Mouse (Mus musculus) limb, embryonic 11.5 days (tissue): ENCODE measurements around the gene Abcb10. TPM values are rescaled to one million over a fixed set of nuclear protein-coding genes. Genes with fewer than 3 reads are reported as not detected.

Experiments
- ATAC-seq: fragments of 200-750 bp; cut with Nextera tagmentation; 2 replicates; pipeline ENCODE4 v1.8.0; 2017; ENCODE audit warnings: low read depth; ENCODE audit not compliant: insufficient number of reproducible peaks, low FRiP score, low TSS enrichment
- DNase-seq: peaks from one replicate; pipeline ENCODE4 v3.0.0-alpha.2; 2015; ENCODE audit warnings: low spot score
- H3K27ac ChIP-seq: fragments of 300-500 bp; sonication (generic); replicated peaks from 2 replicates; pipeline ENCODE4 v1.5.1; 2014; ENCODE audit warnings: low read depth, mild to moderate bottlenecking, low read length
- H3K27me3 ChIP-seq: fragments of 300-500 bp; sonication (generic); 2 replicates; pipeline ENCODE4 v1.6.1; 2014; ENCODE audit warnings: mild to moderate bottlenecking, low read length, mixed read lengths; ENCODE audit not compliant: control insufficient read depth, insufficient read depth
- H3K36me3 ChIP-seq: fragments of 300-500 bp; sonication (generic); 2 replicates; pipeline ENCODE4 v1.6.1; 2014; ENCODE audit warnings: mild to moderate bottlenecking, low read length, moderate library complexity, mixed read lengths; ENCODE audit not compliant: control insufficient read depth, insufficient read depth
- H3K4me1 ChIP-seq: fragments of 300-500 bp; sonication (generic); 2 replicates; pipeline ENCODE4 v1.6.1; 2014; ENCODE audit warnings: low read length, mixed read lengths; ENCODE audit not compliant: control insufficient read depth, insufficient read depth
- H3K4me2 ChIP-seq: fragments of 300-500 bp; sonication (generic); 2 replicates; pipeline ENCODE4 v1.6.1; 2014; ENCODE audit warnings: low read depth, mild to moderate bottlenecking, moderate library complexity; ENCODE audit not compliant: severe bottlenecking
- H3K4me3 ChIP-seq: fragments of 300-500 bp; sonication (generic); 2 replicates; pipeline ENCODE4 v1.5.1; 2014; ENCODE audit warnings: low read depth, low read length
- H3K9ac ChIP-seq: fragments of 300-500 bp; sonication (generic); 2 replicates; pipeline ENCODE4 v1.6.1; 2014; ENCODE audit warnings: mild to moderate bottlenecking, low read length
- H3K9me3 ChIP-seq: fragments of 300-500 bp; sonication (generic); 2 replicates; pipeline ENCODE4 v1.6.1; 2016; ENCODE audit warnings: low read length; ENCODE audit not compliant: control insufficient read depth
- WGBS: fragments of 180-500 bp; shearing (Covaris S2); extraction: QIAGEN DNeasy Blood & Tissue Kit; methylation state at CpG from one replicate; pipeline ENCODE4 v1.1.7; 2014; 5-methylcytosine and 5-hydroxymethylcytosine counted together
- microRNA counts: library from miRNA; unstranded; fragments of <30 nt; microRNA quantifications from one replicate; lab custom pipeline; 2016
- microRNA-seq: library from miRNA; unstranded; fragments of <30 nt; microRNA quantifications from one replicate; pipeline ENCODE4, GENCODE M21; 2016
- polyA plus RNA-seq: library from polyadenylated mRNA; unstranded; fragments of >200 nt; fragmentation: Nextera tagmentation; extraction: Ambion mirVana; gene quantifications from 2 replicates; pipeline ENCODE4 v1.2.1, GENCODE M21; 2014

Abcb10 gene
- polyA plus RNA-seq, 1 experiment from 2014 or later = 17.2 TPM

- 83% methylated on average over 4 of the region's 4 CpGs for WGBS
- H3K27ac ChIP-seq = no peak overlapping the region
- peaks cover 23% of the 10 kb centered on the region for H3K36me3 ChIP-seq
- ATAC-seq = no peak
- H3K27me3 ChIP-seq = no peaks in the 10 kb centered on the region
- no peak for DNase-seq
- no peak overlapping the region for H3K4me2 ChIP-seq
- H3K9me3 ChIP-seq = no peaks in the 10 kb centered on the region
- H3K4me1 ChIP-seq = no peaks in the 10 kb centered on the region
- H3K9ac ChIP-seq = no peak overlapping the region
- no peak overlapping the region for H3K4me3 ChIP-seq
Measured at GRCm38 (mm10) chr8:123912265-123912664, 70.7 kb downstream of the Abcb10 start.

- Histone ChIP-seq H3K4me1 (no peaks in the 10 kb centered on the region), H3K4me3 (no peak overlapping the region), H3K27me3 (no peaks in the 10 kb centered on the region), H3K9me3 (no peaks in the 10 kb centered on the region), H3K27ac (no peak overlapping the region), H3K36me3 (peaks cover 17% of the 10 kb centered on the region; the same call in 1 of the 2 replicates), H3K9ac (no peak overlapping the region), H3K4me2 (no peak overlapping the region)
- ATAC-seq = no peak
- DNase-seq = no peak
- 94% methylated on average over 6 of the region's 6 CpGs for WGBS
Measured at GRCm38 (mm10) chr8:123907604-123908003, 75.3 kb downstream of the Abcb10 start.

- peaks cover 14% of the 10 kb centered on the region; the same call in 1 of the 2 replicates for H3K36me3 ChIP-seq
- ATAC-seq = no peak
- H3K9me3 ChIP-seq = no peaks in the 10 kb centered on the region
- no peak for DNase-seq
- no peak overlapping the region for H3K4me3 ChIP-seq
- 89% methylated on average over 7 of the region's 7 CpGs for WGBS
- H3K4me2 ChIP-seq = no peak overlapping the region
- H3K4me1 ChIP-seq = no peaks in the 10 kb centered on the region
- no peak overlapping the region for H3K9ac ChIP-seq
- H3K27me3 ChIP-seq = no peaks in the 10 kb centered on the region
- H3K27ac ChIP-seq = no peak overlapping the region
Measured at GRCm38 (mm10) chr8:123902653-123903052, 80.3 kb downstream of the Abcb10 start.

MicroRNA genes within 50 kb of the gene (microRNA counts, 519-probe panel; counts per million panel counts)
- 969 counts per million, percentile 4 among the panel's probes with 10 or more counts for microRNA mmu-miR-1967 (lab: Ali Mortazavi, UCI)

Small RNA genes lying within 50 kb of the gene (microRNA-seq; reads per million reads assigned to microRNA genes)
- gene Mir1967 = not detected

Other genes with a start within 250 kb of the Abcb10 start
- gene Rab4a, start 177.1 kb downstream of the Abcb10 start, polyA plus RNA-seq = 54.6 and 54.8 TPM in 2 replicates
- 6.3 and 7.3 TPM in 2 replicates for gene Ccsap, start 122.9 kb downstream of the Abcb10 start, polyA plus RNA-seq
- gene Acta1, start 88.4 kb downstream of the Abcb10 start, polyA plus RNA-seq = 12.0 and 13.5 TPM in 2 replicates
- 58.3 and 62.7 TPM in 2 replicates for gene Nup133, start 33.9 kb downstream of the Abcb10 start, polyA plus RNA-seq
- gene Taf5l, start 38.3 kb upstream of the Abcb10 start, polyA plus RNA-seq = 46.2 and 49.7 TPM in 2 replicates
- 8.8 and 9.0 TPM in 2 replicates for gene Urb2, start 38.4 kb upstream of the Abcb10 start, polyA plus RNA-seq
- 56.4 and 59.4 TPM in 2 replicates for gene Galnt2, start 248.3 kb upstream of the Abcb10 start, polyA plus RNA-seq